Mouse (Mus musculus) adrenal gland, postnatal 4 days (tissue): ENCODE data around the gene Tgds. TPM values are rescaled to one million over a fixed set of nuclear protein-coding genes. Genes with fewer than 3 reads are reported as not detected.
"Not testable (repeated sequence)": the region's sequence is repeated elsewhere in the genome, so short reads cannot be mapped to it uniquely, and the experiment has no call there.

ENCODE experiments used
- DNase-seq, 2 experiments: peaks; one replicate each; pipeline ENCODE4 v3.0.0; 2021 to 2022; ENCODE audit warnings: low spot score in 2 of 2, mixed read lengths in 2 of 2
- long read RNA-seq, 2 experiments: library from polyadenylated mRNA; stranded (forward); transcript quantifications; one replicate each; pipeline ENCODE4 v2.0.0; 2021
- total RNA-seq, 2 experiments: library from RNA; stranded (reverse); gene quantifications; 2 replicates each; pipeline ENCODE4 v1.2.3; 2021

Tgds gene
- total RNA-seq, result 10 to 100 TPM; 28.6 to 31.1 TPM
- long read RNA-seq, experiment 1, transcript Tgds-201 (12 exons, 1,682 nt), result major isoform, 19 of 32 reads
- long read RNA-seq, experiment 1, partial matches to known transcripts, result 7 of 32 reads
- long read RNA-seq, experiment 1, other reads (novel, unspliced or antisense), result 3 of 32 reads
- long read RNA-seq, experiment 2, transcript Tgds-201 (12 exons, 1,682 nt), result major isoform, 25 of 36 reads
- long read RNA-seq, experiment 2, partial matches to known transcripts, result 4 of 36 reads
- long read RNA-seq, experiment 2, other reads (novel, unspliced or antisense), result 5 of 36 reads

DNA sequence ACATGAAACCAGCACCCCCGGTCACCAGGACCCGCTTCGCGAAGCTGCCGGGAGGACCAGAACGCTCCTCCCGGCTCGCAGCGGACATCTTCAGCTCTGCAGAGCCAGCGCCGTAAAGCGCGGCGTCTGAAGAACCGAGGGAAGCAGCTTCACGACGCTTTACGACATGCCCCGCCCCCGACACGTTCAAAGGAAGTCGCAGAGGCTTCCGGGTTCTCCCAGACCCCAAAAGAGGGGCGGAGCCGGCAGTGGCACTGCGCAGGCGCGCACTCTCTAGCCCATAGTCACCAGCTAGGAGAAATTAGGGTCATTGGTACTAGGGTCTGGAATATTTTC is at the start of gene Tgds:
Tgds (minus strand) TSS at position 114 of the 336 bp plus-strand sequence.
- DNase-seq, result peak; percentile 78 to 93

DNA sequence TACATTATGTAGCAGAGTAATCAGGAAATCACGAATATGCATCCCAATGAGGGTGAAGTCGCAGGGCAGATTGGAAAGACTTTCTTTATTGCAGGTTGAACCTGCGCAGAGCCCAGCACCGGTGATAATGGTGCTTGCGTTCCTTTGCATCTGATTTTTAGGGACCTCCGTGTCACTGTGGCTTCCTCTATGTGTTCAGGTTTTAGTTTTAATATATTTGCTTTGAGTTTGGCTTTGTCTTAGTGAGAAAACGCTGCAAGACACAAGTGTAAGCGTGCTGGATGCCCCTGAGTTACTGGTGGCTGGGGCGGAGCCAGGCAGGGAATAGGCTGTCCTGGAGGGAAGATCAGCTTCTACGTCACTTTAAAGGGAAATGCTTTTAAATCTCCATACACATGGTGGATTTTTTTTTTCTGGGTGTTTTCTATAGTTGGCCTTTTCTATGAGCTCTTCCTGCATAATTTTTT is 48.2 kb upstream of the Tgds start:
- DNase-seq, result no peak

- peak in 1 of 2 experiments; percentile 10 for DNase-seq
Observed at GRCm38 (mm10) chr14:118180117-118180557, 47.6 kb upstream of the Tgds start.

DNA sequence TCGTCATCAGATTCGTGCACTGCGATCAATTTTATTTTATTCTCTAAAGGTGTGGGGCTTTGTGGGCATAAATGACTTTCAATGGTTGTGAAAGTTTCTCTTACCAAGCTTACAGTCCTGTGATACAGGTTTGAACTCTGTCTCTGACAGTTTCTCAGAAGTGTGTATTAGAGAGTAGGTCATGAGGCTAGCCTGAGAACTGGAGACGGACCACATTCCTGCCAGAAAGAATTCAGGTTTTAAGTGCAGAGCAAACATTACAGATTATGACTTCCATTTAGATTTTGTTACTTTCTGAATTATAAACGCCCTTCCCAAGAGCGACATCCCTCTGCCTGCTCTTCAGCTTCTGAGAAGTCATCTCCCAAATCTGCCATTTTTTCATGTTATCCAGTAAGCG is 47.1 kb upstream of the Tgds start:
- DNase-seq, result no peak

- no peak for DNase-seq
Observed at GRCm38 (mm10) chr14:118179251-118179650, 46.7 kb upstream of the Tgds start.

- DNase-seq, result no peak
Observed at GRCm38 (mm10) chr14:118175694-118176085, 43.1 kb upstream of the Tgds start.

DNA sequence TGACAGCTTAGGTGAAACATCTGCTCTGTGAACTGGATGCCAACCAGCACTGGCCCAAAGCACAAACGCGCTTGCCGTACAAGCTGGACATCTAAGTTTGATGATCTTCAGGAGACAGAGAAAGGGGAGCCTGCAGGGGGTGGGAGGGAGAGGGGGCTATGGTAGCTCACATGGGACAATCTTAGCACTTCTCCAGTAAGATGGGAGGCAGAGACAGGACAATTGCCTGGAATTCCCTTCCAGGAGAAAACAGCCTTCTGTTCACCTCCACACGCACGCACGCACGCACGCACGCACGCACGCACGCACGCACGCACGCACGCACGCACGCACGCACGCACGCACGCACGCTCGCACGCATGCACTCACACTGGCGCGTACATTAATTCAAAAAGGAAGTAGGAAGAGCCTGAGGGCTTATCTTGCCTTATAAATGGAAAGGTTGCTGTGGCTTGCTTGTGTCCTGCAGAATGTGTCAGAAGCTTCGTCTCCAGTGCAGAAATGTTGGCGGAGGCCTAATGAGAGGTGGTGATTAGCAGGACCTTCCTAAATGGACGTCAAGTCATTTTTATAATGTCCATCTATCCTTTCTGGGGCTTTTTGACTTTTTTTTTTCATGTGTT is 42.6 kb upstream of the Tgds start:
- DNase-seq, result no peak

GRCm38 (mm10) chr14:118173590-118174203 is 41.1 kb upstream of the Tgds start:
- DNase-seq, result no peak

DNA sequence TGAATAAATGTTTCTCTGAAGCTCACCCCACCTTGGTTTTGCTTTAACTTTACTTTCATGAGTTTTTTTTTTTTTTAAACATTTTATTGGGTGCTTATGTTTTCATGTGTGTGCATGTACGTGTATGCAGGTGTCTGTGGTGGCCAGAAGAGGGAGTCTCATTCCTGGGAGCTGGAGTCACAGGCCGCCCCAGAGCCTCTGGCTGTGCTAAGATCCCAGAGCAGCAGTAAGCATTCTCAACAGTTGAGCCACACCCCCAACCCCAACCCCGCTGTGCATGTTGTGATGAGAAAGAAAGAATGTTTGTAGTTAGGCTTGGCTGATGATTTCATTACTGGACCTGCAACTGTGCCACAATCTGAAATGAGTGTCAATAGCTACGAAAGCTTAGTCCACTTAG is 36.2 kb upstream of the Tgds start:
- no peak for DNase-seq

DNA sequence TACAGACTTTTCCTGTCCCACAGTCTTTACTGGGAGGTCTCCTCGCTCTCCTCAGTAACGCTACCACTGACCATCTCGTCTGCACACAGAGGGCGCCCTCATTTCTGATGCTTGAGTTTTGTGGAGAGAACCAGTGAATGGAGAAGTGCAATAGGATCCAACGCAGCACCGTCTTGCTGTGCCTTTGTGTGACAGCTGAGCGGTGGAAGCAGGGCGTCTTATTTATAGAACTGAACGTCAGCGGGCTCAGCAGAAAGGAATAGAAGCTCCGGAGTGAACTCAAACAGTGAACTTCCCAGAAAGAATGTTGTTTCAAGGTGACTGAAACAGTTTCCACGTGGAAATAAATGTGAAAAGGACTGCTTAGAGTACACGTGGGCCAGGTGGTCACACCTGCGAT is 30.1 kb upstream of the Tgds start:
- no peak for DNase-seq

- no peak for DNase-seq
Observed at GRCm38 (mm10) chr14:118161751-118162150, 29.2 kb upstream of the Tgds start.

- no peak for DNase-seq
Observed at GRCm38 (mm10) chr14:118157146-118157545, 24.6 kb upstream of the Tgds start.

GRCm38 (mm10) chr14:118156740-118157139 is 24.2 kb upstream of the Tgds start:
- DNase-seq, result no peak

DNA sequence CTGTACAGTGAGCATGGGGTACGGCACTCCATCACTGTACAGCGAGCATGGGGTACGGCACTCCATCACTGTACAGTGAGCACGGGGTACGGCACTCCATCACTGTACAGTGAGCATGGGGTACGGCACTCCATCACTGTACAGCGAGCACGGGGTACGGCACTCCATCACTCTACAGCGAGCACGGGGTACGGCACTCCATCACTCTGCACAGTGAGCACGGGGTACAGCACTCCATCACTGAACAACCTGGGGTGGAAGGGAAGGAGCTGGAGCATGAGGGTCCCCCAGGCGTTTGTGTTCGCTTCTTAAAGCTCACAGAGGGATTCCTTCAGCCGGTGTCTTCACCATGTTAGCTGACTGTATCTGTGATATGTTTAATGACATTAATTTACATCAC is 23.5 kb upstream of the Tgds start:
- DNase-seq, result not testable (repeated sequence)

GRCm38 (mm10) chr14:118152294-118152651 is 19.7 kb upstream of the Tgds start:
- DNase-seq, result no peak

DNA sequence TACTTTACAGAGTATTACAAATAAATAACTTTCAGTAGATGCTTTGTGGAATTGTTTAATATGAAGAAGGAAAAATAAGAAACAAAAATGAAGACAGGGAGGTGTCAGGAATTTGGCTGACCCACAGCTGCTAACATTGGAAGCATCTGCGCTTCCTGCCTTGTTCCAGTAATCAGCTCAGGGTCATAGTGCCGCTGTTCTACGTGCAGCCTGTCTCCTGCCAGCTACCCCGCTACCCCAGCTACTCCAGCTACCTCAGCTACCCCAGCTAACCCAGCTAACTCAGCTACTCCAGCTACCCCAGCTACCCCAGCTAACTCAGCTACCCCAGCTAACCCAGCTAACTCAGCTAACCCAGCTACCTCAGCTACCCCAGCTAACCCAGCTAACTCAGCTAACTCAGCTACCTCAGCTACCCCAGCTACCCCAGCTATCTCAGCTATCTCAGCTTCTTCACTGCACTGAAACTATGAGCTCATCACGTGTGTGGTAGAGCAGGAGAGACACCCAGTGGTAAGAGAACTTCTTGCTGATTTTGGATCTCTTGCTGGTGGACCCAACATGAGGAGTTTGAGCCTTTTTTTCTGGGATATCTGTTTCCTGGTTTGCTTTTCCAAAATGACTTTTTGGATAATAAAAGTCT is 19.2 kb upstream of the Tgds start:
- DNase-seq, result no peak

GRCm38 (mm10) chr14:118150656-118151551 is 18.3 kb upstream of the Tgds start:
- no peak for DNase-seq

GRCm38 (mm10) chr14:118148554-118148953 is 16.0 kb upstream of the Tgds start:
- no peak for DNase-seq

GRCm38 (mm10) chr14:118148046-118148445 is 15.5 kb upstream of the Tgds start:
- DNase-seq, result no peak

GRCm38 (mm10) chr14:118142283-118142682 is 9.7 kb upstream of the Tgds start:
- no peak for DNase-seq

- DNase-seq, result no peak
Observed at GRCm38 (mm10) chr14:118137487-118137886, 4.9 kb upstream of the Tgds start.
